Mouse (Mus musculus): ENCODE measurements around the gene Ly6g5c. TPM values are rescaled to one million over a fixed set of nuclear protein-coding genes. Genes with fewer than 3 reads are reported as not detected.

Gene Ly6g5c
- not detected for total RNA-seq (2021)
- long read RNA-seq, experiment 1, result 0 reads
- long read RNA-seq, experiment 2, result 0 reads

DNA sequence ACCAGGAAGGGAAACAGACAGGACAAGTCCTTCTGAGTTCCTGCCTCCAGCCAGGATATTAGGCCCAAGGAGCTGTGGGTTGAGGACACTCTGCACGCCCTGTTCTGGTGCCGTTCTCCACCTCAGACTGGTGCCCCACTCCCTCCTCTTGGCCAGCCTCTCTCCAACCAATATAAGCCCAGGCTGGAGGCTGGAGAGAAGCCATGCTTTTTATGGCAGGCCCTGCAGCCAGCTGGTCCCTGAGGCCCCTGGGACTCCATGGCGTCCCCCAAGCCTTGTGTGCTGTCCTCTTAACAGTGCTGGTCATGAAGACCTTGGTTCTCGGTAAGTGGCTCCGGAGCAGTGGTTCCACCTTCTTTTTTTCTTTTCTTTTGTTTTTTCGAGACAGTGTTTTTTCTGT is at the start of gene Ly6g5c:
Gene Ly6g5c (plus strand): TSS at position 183 of the 400 bp plus-strand sequence.
- no peak for DNase-seq (ENCODE audit: low spot score in 2 of 2)

DNA sequence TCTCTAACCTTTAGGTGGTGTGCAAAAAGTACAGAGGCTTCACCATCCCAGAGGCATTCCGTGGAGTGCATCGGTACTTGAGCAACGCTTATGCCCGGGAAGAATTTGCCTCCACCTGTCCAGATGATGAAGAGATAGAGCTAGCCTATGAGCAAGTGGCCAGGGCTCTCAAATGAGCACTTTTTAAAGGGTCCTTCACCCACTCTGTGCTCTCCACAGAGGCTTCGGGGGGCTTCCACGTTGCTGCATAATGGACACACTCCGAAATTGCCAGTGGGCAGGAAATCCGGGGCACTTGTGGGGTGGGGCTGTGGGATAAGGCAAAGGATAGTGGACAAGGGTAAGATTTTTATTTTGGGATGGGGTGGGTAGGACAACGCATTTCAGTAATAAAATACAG is 49.8 kb upstream of the Ly6g5c start:
- DNase-seq (ENCODE audit: low spot score in 2 of 2), result no peak

DNA sequence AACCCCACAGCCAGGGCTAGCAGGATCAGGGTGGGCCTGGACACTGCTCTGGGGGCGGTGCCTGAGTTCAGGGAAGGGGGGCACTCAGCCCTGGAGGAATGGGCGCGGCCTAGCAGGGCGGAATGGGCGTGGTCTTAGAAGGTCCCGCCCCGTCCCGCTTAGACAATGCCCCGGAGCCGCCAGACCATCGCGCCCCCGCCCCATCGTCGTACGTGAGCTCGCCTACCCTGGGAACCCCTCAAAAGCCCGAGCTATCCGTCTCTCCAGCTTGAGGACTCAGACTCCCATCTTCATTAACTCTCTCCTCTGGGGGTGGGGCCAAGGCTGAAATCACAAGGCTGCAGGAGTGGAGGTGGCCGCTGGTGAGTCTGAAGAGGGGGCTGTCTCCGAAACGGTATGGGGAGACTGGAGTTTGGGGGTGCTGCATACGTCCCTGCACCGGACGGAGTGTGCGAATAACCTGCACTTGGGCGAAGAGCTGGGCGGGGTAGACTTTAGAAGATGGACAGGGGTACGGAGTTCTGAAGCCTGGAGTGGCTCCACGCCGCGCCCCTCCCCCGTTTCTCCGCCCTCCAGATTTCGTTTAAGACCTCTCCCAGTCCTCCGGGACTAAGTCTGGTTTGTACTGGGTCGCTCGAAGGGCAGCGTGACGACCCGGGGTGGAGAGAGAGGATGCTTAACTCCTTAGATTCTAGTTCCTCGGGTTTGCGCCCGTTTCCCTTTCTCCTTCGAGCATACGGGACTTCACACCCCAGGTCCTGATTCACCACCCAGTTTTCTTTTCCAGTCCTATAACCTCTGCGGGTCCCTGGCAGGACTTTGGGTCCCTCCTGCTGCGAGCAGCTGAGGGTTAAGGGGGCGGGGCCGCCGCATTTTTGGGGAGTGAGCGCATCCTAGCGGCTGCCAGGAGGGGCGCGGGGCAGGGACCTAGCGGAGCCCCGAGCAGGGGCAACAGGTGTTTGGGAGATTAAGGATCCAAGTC is 48.9 kb upstream of the Ly6g5c start, which contains the start of gene Ddah2:
Gene Ddah2 (plus strand): TSS at position 125 of the 982 bp plus-strand sequence.
- DNase-seq (ENCODE audit: low spot score in 2 of 2), result peak; percentile 80 to 84

DNA sequence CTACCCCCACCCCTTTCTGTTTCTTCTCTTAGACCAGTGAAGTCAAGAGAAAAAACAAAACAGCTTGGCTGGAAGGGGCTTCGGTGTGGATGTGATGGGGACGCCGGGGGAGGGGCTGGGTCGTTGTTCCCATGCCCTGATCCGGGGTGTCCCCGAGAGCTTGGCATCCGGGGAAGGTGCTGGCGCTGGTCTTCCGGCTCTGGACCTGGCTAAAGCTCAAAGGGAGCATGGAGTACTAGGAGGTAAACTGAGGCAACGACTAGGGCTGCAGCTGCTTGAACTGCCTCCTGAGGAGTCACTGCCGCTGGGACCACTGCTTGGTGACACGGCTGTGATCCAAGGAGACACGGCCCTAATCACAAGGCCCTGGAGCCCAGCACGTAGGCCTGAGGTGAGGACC is 48.0 kb upstream of the Ly6g5c start:
- no peak for DNase-seq (ENCODE audit: low spot score in 2 of 2)

DNA sequence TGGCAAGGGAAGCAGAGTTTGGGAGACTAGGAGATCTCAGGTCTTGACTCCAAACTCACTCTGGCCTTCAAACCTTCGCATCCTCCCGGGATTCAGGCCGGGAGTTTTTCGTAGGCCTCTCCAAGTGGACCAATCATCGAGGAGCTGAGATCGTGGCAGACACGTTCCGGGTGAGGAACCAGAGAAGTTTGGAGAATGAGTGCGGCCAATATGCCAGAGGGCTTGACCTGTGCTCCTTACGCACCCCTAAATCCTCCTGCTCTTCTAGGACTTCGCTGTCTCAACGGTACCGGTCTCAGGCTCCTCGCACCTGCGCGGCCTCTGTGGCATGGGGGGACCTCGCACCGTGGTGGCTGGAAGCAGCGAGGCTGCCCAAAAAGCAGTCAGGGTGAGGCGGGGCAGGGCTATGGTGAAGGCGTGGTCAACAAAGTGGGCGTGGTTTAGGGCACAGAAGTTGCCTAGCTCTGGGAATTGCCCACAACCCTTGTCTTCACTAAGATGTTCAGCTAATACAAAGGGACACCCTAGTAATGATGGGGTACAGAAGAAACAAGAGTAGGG is 47.3 kb upstream of the Ly6g5c start:
- DNase-seq (ENCODE audit: low spot score in 2 of 2), result no peak

DNA sequence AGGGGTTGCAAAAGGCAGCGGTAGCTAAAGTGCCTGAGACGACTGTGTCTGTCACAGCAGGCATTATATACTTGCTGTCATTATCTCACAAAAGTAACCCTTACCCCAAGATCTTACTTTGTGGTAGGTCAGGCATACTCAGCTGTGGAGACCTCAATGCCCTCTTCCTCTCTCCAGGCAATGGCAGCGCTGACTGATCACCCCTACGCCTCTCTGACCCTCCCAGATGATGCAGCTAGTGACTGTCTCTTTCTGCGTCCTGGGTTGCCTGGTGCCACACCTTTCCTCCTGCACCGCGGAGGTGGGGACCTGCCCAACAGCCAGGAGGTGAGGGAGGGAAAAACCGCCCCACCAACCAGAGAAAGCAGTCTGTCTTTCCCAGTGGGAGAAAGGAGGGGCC is 46.8 kb upstream of the Ly6g5c start:
- no peak for DNase-seq (ENCODE audit: low spot score in 2 of 2)

DNA sequence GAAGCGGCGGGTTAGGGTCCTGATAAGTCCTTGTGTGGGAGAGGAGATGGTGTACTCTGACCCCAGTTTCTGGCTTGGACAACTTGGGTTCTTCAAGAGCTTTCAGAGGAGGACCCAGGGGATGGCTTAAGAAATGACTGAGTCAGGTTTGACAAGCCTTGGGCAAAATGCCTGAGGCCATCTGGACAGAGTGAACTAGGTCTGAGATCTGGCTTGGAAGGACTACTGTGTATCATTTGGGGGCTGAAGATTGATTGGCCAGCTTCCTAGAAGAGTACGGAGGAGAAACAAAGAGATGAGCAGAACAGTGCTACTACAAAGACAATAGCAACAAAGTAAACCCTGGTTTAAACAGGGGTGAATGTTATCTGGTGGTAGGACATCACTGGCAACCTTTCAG is 44.6 kb upstream of the Ly6g5c start:
- DNase-seq (ENCODE audit: low spot score in 2 of 2), result no peak

DNA sequence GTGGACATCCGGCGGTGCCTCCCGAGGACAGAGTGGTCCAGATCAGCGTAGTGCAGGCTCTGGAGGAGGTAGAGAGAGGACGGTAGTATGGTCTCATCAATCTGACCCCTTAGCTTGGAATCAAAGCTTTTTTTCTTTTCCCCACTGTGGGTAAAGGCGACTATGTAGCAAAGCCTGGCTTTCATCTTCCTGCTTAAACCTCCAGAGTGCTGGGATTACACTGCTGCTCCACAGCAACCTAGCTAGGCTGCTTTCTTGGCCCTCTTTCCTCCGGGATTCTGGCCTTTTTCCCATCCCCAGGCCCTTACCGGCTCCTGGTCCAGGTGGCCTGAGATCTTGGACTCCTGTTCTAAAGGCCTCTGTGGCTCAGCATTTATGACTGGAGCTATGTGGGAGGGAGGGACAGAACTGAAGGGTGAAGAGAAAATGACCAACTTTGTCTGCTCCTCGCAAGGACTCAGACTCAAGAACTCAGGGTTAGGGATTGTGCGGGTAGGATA is 43.7 kb upstream of the Ly6g5c start:
- DNase-seq (ENCODE audit: low spot score in 2 of 2), result no peak

DNA sequence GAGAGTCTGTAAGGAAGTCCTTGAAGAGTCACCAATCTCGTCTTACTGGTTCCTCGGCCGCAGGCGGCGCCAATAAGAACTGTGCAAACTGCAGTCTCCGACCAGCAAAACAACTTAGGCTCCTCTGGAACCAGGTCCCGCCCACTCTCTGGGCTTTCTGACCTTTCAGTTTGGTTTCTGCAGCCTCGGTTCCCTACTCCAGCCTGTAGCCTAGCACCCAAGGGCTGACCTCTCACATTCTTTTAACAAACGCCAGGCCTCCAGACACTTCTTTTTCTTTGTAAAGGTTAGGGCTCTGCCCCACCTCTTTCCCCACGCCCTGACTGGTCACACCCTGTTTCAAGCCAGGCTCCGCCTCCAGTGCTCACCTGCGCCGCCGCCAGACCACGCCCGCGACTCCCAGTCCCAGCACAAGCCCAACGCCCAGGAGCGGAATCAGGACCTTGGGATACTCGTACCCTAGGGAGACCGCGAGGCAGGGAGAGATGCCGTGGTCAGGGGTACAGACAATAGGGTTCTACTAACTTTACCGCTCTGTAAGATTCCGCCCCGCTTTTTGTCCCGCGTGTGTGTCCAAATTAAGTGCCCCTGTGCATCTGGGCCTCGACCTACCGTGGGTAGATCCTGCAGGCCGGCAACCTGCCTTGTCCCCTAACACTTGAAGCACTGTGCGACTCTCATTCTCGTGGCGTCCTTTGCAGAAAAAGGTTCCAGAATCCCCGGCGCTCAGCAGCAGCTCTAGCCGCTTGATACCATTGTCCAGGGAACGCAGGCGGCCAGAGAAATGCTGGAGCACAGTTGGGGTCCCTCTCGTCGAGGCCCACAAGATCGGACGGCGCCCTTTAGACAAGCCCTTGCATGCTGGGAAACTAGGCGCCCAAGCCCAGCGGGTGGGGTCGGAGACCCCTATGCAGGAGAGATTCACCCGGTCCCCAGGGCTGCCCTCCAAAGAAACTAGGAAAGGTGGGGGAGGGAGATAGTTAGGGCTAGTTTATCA is 42.8 kb upstream of the Ly6g5c start, which contains the start of gene Ly6g6c:
Gene Ly6g6c (plus strand): TSS at position 438 of the 997 bp plus-strand sequence.
- no peak for DNase-seq (ENCODE audit: low spot score in 2 of 2)

DNA sequence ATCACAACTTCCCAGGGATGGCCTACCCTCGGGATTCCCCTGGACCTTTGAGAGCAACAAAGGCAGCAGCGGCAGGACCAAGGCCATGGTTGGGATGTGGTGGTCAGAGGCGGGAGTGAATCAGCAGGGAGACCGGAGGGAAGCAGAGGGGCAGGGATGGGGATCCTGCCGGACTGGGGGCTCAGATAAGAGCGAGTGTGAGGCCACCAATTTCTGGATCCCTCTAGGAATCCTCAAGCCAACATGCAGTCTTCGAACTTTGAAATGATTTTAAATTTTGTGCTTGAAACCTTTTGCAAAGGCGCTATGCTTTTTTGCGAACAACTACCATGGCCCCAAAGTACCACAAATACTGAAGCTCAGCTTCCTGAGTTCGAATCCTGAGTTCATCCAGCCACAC is 42.0 kb upstream of the Ly6g5c start, which contains the start of gene Mpig6b:
Gene Mpig6b (minus strand): TSS at position 101 of the 400 bp plus-strand sequence.
- no peak for DNase-seq (ENCODE audit: low spot score in 2 of 2)

DNA sequence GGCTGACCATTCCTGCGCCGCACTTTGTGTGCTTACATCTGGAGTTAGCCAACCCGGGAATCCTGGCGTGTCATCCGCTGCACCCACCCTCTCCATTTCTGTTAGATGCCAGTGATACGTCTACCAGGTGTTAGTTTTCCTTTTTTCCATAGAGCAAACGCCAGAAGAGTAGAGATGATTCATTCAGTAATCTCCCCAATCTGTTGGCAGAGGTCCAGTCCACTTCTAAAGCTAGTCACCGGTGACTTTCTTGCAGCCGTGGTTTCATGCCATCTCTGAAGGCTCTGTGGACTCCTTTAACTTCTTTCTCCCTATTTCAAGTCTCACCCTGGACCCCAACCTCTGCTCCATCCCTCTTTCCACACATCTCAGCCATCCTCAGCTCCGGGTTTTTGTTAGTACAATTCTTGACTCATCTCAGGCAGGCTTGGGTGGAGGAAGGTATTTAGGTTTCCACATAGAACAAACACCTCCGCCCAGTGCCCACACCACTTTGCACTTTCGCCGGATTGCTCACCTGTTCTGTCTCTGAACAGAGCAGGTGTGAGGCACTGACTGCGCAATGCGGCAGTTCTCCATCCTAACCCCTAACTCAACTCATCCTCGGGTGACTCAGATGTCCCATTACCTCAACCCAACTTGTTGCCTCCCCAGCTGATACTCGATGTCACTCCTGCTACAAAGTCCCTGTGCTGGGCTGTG is 39.7 kb upstream of the Ly6g5c start:
- DNase-seq (ENCODE audit: low spot score in 2 of 2), result no peak

DNA sequence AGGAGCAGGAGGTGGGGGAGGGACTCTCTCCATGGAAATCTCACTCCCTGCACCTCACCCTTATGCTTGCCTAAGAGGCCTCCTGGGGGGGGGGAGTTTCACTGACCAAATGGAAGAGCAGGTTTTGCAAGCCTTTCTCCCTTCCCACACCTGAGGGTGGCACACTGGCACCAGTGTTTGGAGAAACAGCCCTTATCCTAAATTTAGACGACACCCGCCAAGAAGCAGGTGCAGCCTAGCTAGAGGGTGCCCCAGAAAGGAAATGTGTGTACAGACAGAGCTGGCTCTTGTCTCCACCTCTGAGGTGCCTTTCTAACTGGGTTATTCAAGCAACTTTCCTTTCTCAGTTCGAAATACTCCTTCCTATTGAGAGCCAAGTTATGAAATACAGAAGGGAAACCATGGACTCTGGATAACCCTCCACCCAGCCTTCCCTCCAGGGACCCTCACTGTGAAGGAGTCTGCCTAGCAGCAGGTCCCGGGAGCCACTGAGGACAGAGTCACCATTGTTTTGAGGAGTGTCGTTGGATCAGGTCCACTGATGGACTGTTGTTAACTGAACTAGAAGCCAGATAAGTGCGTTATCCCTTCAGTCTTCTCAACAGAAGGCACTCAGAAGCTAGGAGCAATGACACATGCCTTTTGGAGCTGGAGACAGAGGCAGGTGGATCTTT is 37.4 kb upstream of the Ly6g5c start:
- no peak for DNase-seq (ENCODE audit: low spot score in 2 of 2)

DNA sequence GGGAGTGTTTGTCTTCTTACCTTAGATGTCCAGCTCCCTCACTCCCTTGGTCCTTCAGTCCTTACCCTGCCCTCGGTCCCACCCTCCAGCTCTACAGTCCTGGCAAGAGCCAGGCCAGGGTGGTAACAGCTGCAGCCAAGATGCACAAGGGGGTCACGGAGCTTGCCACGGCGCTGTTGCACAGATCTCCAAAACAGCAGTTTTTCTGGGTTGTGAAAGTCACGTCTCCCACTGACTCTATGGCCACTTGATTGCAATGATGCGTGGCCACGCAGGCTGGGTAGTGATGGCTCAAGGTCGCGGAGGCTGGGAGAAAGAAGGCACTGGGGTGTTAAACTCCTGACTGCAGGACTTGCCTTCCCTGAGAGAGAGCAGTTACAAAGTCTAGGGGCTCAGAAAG is 36.6 kb upstream of the Ly6g5c start:
- DNase-seq (ENCODE audit: low spot score in 2 of 2), result no peak

DNA sequence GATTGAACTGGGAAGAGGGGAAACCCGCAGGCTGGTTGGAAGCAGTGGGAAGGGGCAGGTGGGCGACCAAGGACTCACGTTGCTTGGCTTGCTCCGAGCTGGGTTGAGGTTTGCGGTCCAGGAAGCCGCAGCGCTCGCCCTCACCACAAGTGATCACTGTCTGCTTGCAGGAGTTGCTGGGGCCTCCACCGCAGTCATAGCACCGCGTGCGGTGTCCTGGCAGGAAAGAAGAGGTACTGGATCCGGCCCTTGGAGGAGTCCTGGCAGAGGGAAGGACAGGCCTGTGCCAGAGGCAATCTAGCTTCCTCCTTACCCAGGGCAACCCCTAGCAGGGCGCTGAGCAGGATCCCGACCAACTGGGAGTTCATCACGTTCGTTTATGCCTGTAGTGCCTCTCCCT is 34.0 kb upstream of the Ly6g5c start:
- DNase-seq (ENCODE audit: low spot score in 2 of 2), result no peak

DNA sequence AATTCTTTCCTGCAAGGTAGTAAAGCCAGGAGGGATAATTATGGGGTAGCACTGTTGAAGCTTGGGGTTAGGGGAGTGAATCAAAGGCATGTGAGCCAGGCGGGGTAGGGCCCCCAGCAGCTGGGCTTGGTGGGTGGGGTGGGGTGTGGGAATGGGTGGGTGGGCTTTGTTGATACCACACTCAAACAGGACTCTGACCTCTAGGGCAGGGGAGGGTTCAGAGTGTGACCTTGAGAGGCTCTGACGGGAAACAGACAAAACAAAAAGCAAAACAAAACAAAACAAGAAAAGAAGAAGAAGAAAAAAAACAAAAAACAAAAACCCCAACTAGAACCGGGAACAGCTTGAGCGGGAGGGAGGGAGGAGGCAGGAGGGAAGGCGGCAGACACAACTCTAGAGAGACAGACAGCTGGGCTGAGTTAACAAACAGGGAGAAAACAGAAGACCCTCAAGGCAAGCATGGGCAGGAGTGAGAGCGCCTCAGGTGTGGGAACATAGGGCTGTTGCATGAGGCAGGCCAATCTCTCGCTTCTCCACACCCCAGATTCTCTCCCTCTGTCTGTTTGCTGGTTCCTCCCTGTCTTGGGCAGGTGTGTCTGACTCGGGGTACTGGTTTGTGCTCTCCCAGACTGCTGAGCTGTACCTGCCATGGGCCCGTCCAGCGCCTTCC is 31.4 kb upstream of the Ly6g5c start, which contains the start of gene Ly6g6e:
Gene Ly6g6e (plus strand): TSS at position 396 of the 670 bp plus-strand sequence.
- no peak for DNase-seq (ENCODE audit: low spot score in 2 of 2)

DNA sequence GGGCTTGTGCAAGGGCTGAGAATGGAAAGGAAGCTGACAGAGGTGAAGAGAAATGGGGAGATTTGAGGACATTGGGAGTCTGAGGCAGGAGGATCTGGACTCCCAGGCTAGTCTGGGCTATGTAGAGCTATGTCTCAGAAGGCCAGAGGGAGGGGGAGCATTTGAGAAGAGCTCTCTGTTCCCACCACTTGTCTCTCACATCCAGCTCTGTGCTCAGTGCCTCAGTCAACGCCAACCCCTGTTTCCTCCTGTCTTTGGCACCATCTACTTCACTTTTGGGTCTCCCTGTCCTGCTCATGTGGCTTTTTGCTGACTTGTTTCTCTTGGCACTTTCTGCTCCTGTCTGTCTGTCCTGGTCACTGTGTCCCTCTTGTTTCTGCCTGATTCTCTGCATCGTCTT is 30.8 kb upstream of the Ly6g5c start:
- DNase-seq (ENCODE audit: low spot score in 2 of 2), result no peak

DNA sequence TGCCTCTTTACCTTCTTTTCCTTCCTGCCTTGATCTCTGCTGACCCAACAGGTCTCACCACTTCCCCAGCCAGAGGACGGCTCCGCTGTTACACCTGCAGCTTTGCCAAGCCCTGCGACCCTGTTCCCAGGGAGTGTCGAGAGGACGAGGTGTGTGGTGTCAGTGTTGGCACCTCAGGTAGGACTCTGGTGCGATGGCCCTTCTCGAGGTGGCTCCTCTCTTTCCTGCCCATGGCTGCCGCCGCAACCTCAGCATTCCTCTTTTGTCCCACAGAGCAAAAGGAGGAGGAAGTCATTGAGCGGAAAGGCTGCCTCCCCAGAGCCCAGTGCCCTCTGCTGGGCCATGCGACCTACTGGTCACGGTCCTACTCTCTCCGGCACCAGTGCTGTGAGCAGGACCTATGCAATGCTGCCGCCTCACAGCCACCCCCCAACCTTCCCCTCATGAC is 30.3 kb upstream of the Ly6g5c start, which contains the start of gene Ly6g6d:
Gene Ly6g6d (minus strand): TSS at position 280 of the 448 bp plus-strand sequence.
- DNase-seq (ENCODE audit: low spot score in 2 of 2), result no peak

DNA sequence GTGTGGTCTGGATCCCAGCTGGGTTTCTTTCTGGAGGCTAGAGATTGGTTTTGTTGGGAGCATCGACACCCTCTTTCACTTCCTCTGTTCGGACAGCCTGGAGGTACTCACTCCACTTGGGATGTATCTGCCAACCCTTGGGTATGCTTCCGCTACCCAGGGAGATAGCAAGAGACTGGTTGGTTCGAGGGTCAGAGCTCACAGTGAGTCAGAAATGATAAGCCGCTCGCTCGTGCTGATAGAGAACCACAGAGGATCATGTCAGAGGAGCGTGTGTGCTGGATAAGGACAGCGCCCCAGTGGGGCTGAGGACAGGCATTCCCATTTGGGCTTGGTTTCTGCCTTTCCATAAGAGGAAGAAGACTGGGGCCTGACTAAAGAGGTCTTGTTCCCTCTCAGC is 28.3 kb upstream of the Ly6g5c start:
- no peak for DNase-seq (ENCODE audit: low spot score in 2 of 2)

DNA sequence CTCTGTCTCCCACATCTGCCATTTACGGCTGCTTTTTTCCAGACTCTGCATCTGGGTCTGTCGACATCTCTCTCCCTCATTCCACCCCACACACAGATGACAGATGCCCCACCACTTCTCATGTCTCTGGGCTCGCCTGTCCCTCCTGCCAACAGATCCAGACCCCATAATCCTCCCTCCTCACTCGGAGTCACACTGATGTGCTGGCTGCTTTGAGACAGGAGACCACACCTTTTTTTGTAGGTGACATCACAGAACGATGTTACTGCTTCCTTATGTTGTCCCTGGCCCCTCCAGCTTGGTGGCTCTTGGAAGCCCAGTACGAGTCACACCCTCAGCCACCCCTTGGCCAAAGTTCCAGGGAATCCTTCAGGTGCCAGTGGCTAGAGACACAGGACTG is 27.8 kb upstream of the Ly6g5c start:
- no peak for DNase-seq (ENCODE audit: low spot score in 2 of 2)

Data from adrenal gland, adult 18-20 months (tissue).